Mouse (Mus musculus) embryonic stem cell, embryonic (primary cell): ENCODE data around the gene Fev.

Experiments
- CTCF ChIA-PET, 4 experiments: fragments of 300-600 bp in 2 of 4; fragments of 350-600 bp in 2 of 4; sonication (Branson Sonifier 250); formaldehyde crosslinking; loops; one replicate each; lab custom pipeline; 2022; ENCODE audit warnings: inconsistent platforms in 2 of 4; lab: Charles Lee
- POLR2A ChIA-PET, 4 experiments: fragments of 300-600 bp in 2 of 4; fragments of 350-600 bp in 2 of 4; sonication (Branson Sonifier 250); formaldehyde crosslinking; loops; one replicate each; lab custom pipeline; 2022; ENCODE audit warnings: antibody characterized with exemption in 4 of 4, inconsistent platforms in 1 of 4; lab: Charles Lee

The Fev gene

DNA sequence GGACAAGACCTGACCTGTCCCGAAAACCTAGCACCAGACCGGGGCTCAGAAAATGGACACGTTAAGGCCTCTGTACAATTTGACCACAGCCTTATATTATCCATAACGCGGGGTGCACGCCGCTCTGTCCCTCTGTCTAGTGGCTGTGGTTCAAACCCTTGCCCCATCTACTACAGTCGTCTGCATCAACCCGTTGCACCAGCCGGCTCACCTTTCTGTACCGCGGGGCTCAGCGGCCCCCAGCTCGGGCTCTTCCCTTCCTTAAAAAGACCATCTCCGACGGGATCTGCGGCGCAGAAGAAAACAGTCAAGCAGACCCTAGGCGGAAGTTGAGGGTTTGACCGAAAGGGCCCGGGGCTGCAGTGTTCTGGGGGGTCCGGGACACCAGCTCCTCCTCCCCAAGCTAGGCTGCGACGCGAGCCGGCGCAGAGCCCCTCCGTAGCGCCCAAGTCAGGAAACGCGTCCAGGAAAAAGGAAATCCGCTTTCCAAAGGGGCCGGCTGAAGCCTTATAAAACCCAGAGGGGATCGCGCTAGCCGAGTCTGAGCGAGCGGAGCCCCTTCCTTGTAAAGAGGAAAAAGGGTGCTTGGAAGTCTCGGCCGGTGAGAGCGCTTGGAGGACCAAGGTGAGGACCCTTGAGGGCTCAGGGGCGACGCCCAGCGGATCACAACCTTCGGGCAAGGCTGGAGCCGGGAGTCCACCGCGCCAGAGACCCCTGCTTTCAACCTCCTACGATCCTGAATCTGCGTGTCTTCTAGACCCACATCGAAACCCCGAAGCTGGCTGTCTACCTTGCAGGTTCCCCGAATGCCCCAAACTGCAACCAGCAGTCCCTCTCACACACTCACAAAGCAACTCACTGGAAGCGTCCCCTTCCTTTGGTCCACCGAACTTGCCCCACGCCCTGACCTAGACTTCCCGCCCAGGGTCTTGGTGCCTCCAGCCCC is 750 bp downstream of the Fev start:
- POLR2A ChIA-PET, result interaction anchor here in 2 of 4 experiments (0.7 to 2.3 kb wide), 4 partner anchors 12 to 80 kb away, joined by 3 to 11 read pairs (median 4); partner anchors contain the start of gene Cdk5r2 (in 1 of the 2)

DNA sequence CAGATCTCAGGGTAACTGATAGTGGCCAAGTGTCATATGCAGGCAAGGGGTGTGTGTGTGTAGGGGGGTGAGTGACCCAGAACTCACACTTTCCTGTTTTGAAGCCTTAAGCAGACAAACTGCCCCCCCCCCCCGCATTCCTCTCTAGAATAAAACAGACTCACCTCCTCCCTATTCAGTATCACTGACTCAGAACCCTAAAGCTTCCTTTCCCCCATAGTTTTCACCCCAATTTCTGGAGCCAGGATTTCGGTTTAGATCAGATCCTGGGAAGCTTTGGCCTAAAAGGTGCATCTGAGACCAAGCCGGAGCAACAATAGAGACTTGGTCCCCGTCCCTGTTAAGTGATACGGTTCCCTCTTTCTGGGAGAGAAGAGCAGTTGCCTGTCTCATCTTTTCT is 1.8 kb downstream of the Fev start:
- CTCF ChIA-PET, result interaction anchor here (0.6 to 5.2 kb wide), 14 partner anchors 10 to 261 kb away, joined by 3 to 37 read pairs (median 6); partner anchors contain the start of gene Cryba2 (in 3 of the 4)
- POLR2A ChIA-PET, result interaction anchor here in 2 of 4 experiments (0.7 to 2.3 kb wide), 6 partner anchors 10 to 336 kb away, joined by 3 to 11 read pairs (median 6); partner anchors contain the start of genes Cdk5r2 (in 1 of the 2), Cryba2 (in 1 of the 2) and Tuba4a (in 1 of the 2)

More for the DNA sequence above, 750 bp downstream of the Fev start:
- CTCF ChIA-PET, result interaction anchor here in 3 of 4 experiments (0.6 to 5.2 kb wide), 9 partner anchors 9 to 592 kb away, joined by 3 to 37 read pairs (median 5); partner anchors contain the start of gene Cryba2 (in 2 of the 3)

DNA sequence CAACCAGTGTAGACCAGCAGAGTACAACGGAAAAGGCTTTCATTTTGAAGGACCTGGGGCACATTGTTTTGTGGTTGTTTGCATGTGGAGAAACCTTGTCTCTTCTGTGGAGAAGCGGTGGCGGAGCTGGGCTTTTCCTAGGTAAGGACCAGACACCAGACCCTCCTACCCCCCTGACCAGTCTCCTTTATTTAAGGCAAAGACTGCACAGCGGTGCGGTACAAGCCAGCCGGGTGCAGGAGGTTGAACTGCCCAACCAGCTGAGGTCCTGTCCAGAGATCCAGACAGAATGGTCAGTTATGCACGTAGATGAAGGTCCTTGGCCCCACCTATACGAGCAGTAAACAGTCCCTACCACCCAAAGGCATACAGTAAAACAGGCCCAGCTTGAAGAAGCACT is 2.4 kb downstream of the Fev start:
- ChIA-PET POLR2A (interaction anchor here (0.7 to 2.3 kb wide), 11 partner anchors 11 to 681 kb away, joined by 3 to 11 read pairs (median 5); partner anchors contain the start of genes Cdk5r2 (in 1 of the 4) and Cryba2 (in 1 of the 4)), CTCF (interaction anchor here (0.6 to 5.2 kb wide), 31 partner anchors 10 to 332 kb away, joined by 3 to 37 read pairs (median 4); partner anchors contain the start of gene Cryba2 (in 4 of the 4))

DNA sequence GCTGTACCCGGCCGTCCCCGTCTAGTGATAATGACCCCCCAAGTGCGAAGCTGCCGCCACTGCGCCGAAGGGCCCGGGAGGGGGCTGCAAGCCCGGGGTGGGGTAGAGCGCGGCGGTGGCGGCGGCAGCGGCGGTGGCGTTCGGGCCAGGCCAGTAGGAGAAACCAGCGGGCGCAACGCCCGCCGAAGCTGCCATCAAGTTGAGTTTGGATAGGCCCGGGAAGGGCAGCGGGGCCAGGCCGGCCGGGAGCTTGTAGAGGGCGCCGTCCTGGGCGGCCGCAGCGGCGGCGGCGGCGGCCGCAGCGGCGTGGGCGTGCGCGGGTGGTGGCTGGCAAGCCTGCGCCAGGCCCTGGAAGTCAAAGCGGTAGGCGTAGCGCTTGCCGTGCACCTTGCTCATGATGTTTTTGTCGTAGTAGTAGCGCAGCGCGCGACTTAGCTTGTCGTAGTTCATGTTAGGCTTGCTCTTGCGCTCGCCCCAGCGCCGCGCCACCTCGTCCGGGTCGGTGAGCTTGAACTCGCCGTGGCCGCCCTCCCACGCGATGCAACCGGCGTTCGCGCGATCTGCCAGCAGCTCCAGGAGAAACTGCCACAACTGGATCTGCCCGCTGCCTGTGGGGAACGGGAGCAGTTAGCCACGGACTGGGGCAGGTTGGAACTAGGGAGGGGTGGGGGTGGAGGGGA is 3.0 kb downstream of the Fev start:
- ChIA-PET POLR2A (interaction anchor here (0.6 to 2.3 kb wide), 15 partner anchors 12 to 682 kb away, joined by 3 to 11 read pairs (median 5); partner anchors contain the start of genes Cdk5r2 (in 1 of the 4) and Cryba2 (in 1 of the 4)), CTCF (interaction anchor here (0.6 to 5.2 kb wide), 30 partner anchors 10 to 331 kb away, joined by 3 to 37 read pairs (median 4); partner anchors contain the start of gene Cryba2 (in 4 of the 4))

DNA sequence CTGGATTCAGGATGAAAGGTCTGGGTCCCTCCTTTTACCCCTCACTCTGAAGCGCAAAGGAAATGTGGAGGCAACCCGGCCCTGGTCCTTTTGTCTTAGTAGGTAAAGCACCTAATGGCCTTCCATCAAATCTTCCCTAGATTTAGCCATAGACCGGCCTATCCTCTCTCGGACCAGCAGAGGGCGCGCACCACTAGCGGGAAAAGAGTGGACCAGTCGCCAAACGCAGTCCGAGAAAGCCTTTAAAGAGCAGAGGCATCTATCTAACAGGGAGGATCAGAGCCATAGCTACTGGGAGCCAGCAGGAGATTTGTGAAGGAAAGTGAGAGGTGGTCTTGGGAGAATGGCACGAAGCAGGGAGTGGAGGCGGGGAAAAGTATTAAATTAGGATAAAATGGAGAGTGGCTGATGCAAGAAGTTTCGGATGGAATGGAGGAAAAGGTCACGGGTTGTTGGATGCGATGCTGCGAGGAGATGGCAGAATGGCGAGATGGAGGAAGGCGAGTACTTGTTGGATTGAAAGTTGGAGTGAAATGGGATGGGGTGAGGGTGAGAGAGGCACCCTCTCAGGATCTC is 4.3 kb downstream of the Fev start:
- CTCF ChIA-PET, result interaction anchor here (0.5 to 5.2 kb wide), 9 partner anchors 14 to 136 kb away, joined by 3 to 37 read pairs (median 6); partner anchors contain the start of gene Cryba2 (in 1 of the 4)
- POLR2A ChIA-PET, result interaction anchor here in 2 of 4 experiments (1.1 to 1.4 kb wide), 2 partner anchors 21 to 135 kb away, joined by 3 to 4 read pairs; no protein-coding TSS in a partner anchor

DNA sequence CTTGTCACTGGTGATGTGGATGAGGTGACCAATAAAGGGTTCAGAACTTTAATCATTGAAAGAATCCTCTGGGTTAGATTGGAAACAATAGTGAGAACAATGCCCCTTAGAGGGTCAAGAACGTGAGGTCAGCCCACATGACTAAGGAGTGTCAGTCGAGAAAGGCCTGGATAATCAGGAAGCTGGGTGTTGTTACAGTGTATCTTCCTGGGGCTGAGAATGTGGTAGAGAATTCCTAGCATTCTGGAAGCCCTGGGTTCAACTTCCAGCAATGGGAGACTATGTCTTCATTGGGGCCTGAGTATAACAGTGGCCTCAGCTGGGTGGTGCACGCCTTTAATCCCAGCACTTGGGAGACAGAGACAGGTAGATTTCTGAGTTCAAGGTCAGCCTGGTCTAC is 8.0 kb downstream of the Fev start:
- CTCF ChIA-PET, result interaction anchor here (0.5 to 1.7 kb wide), 5 partner anchors 16 to 114 kb away, joined by 3 to 7 read pairs (median 4); no protein-coding TSS in a partner anchor
- POLR2A ChIA-PET, result interaction anchor here in 1 of 4 experiments (1.3 kb wide), 1 partner anchor 9 kb away, joined by 3 read pairs; no protein-coding TSS in a partner anchor

DNA sequence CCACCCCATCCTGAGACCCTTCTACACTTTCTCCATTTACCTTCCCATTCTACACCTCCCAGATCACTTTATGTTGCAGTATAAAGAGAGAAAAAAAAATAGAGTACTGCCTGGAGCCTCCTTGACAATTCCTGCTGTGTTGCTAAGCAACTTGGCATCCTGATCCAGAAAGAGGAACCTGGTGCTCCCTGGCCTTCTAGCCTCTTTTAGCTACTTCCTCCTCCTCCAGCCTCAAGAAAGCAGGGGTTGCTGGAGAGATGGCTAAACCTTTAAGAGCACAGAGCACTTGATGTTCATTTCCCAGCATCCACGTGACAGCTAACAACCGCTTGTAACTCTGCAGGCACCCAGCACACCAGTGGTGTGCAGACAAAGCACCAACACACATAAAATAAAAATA is 13.0 kb downstream of the Fev start:
- ChIA-PET POLR2A (interaction anchor here in 1 of 4 experiments (0.6 to 1.4 kb wide), 2 partner anchors 11 to 14 kb away, joined by 3 to 4 read pairs; no protein-coding TSS in a partner anchor), CTCF (interaction anchor here in 1 of 4 experiments (0.7 kb wide), 1 partner anchor 10 kb away, joined by 3 read pairs; no protein-coding TSS in a partner anchor)

DNA sequence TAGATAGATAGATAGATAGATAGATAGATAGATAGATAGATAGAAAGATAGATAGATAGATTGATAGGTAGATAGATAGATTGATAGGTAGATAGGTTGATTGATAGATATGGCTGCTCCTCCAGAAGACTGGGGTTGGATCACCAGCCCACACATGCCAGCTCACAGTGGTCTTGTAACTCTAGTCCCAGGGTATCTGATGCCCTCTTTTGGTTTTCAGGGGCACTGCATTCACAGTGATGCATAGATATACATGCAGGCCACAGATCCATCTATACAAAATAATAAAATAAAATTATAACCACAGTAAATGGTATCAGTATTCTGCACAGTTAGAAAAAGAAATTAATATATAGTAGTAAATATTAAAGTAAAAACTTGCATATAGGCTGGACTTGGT is 23.4 kb downstream of the Fev start:
- CTCF ChIA-PET, result interaction anchor here (0.5 to 5.0 kb wide), 38 partner anchors 10 to 877 kb away, joined by 3 to 87 read pairs (median 5); partner anchors contain the start of gene Cryba2 (in 2 of the 4)

DNA sequence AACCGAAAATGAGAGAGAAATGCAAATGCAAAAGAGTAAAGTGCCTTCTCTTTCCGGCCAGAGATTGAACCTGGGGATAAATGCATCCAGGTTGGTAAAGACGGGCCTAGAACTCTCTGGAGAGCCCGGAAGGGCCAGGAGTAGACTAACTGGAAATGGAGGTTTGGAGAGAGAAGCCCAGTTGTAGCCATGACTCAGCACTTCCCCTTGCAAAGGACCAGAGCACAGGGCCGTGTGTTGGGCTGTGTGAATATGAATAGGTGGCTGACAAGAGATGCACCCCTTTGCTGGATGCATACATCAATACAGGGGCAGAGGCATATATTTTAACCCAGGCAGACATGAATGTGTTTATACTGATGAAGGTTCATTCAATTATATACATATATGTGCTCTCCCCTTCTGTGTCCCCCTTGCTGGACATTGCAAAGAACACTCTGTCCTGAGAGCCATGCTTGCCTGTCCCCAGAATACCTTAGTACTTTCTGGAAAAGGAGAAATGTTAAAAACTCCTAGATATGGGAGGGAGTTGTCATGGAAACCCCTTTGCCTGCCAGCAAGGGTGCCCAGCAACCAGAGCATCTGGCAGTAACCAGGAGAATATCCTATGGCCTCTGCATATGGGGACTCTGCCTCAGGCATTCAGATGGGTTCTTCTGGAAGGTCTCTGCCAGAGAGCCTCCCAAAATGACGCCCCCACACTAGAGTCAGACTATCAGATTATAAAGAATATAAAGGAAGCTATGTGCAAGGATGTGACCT is 25.8 kb downstream of the Fev start:
- CTCF ChIA-PET, result interaction anchor here in 2 of 4 experiments (1.2 to 5.0 kb wide), 8 partner anchors 9 to 72 kb away, joined by 3 to 87 read pairs (median 7); no protein-coding TSS in a partner anchor
- POLR2A ChIA-PET, result interaction anchor here in 2 of 4 experiments (1.0 to 1.8 kb wide), 7 partner anchors 22 to 458 kb away, joined by 3 to 8 read pairs (median 4); no protein-coding TSS in a partner anchor

More for the DNA sequence above, 23.4 kb downstream of the Fev start:
- POLR2A ChIA-PET, result interaction anchor here in 2 of 4 experiments (0.6 to 1.6 kb wide), 7 partner anchors 10 to 319 kb away, joined by 3 to 7 read pairs (median 3); partner anchors contain the start of gene Abcb6 (in 1 of the 2)

DNA sequence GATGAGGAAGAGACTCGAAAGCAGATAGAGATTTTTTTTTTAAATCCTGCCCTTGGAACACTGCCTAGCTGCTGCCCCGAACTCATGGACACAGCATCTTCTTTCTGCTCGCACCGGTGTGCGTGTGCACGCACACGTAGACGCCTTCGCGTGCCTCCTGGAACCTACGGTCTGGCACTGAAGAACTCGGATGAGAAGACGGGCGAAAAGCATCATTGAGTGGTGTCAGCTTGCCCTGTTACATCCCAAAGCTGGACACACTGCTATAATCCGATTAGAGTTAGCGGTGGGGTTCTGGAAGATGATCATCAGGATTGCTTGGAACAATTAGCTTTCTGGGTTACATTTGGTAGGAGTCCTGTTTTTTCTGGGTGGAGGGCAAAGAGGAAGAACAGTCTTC is 26.4 kb downstream of the Fev start:
- ChIA-PET POLR2A (interaction anchor here in 3 of 4 experiments (0.6 to 1.8 kb wide), 13 partner anchors 9 to 51 kb away, joined by 3 to 8 read pairs (median 4); no protein-coding TSS in a partner anchor), CTCF (interaction anchor here in 3 of 4 experiments (0.6 to 5.0 kb wide), 13 partner anchors 10 to 75 kb away, joined by 3 to 87 read pairs (median 3); no protein-coding TSS in a partner anchor)

DNA sequence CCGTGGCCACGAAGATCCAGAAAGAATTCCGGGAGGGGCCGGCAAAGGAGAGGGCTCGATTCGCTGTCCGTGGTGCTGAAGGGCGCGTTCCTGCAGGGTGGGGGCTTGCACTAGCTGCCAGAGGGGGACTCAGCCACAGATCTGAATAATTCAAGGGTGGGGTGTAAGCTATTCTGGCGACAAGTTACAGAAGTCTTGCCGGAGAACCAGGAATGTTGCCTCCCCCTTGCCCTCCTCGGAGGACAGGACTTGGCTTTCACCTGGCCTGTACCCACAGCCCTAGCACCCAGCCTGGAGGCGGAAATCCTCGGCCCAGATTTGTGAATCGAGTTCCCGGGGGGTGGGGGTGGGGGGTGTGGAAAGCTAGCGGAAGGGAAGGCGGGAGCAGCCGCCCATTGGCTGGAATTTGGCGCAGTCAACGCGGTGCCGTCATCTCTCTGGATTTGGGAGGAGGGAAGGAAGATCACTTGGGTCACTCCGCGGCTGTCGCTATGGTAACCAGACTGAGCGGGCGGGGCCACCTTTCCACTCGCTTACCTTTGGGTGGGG is 27.0 kb downstream of the Fev start:
- ChIA-PET POLR2A (interaction anchor here in 3 of 4 experiments (0.5 to 1.8 kb wide), 17 partner anchors 8 to 323 kb away, joined by 3 to 8 read pairs (median 4); partner anchors contain the start of gene Abcb6 (in 1 of the 3)), CTCF (interaction anchor here in 3 of 4 experiments (0.6 to 5.0 kb wide), 17 partner anchors 11 to 139 kb away, joined by 3 to 87 read pairs (median 3); partner anchors contain the start of gene Cryba2 (in 1 of the 3))

DNA sequence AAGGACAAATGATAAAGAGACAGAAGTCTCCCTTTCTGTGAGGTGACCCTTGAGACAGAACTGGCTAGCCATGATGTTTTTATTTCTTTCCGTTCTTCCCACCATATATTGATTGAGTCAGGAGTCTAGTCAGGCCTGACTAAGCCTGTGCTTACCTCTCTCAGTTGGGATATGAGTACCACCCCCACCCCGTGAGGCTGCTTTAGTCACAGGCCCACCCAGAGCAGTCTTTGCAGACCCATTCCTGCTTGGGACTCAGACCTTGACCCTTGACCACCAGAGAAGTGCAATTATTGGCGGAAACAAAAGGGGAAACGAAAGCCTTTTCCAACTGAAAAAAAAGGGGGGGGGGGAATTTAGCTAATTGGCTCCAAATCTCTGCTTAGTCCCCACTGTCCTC is 27.5 kb downstream of the Fev start:
- POLR2A ChIA-PET, result interaction anchor here in 3 of 4 experiments (0.5 to 1.8 kb wide), 12 partner anchors 15 to 323 kb away, joined by 3 to 8 read pairs (median 4); partner anchors contain the start of gene Abcb6 (in 1 of the 3)
- CTCF ChIA-PET, result interaction anchor here in 3 of 4 experiments (0.6 to 5.0 kb wide), 13 partner anchors 11 to 138 kb away, joined by 3 to 87 read pairs (median 3); partner anchors contain the start of gene Cryba2 (in 1 of the 3)

DNA sequence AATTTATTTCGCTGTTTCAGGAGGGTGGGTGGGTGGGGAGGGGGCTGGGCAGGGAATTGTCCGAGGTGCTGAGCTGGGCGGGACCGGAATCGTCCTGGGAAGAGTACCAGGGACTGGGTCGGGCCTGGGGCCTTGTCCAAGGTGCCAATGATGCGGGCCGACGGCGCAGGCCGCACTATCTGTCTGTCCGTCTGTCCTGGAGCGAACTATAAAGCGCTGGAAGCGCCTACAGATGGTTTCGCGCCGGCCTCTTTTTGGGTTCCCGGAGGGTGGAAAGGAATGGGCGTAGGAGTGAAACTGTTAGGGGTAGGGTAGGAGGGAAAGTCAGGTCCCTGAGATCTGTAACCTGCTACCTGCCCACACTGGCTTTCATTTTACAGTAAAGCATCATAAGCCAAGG is 28.0 kb downstream of the Fev start:
- CTCF ChIA-PET, result interaction anchor here in 1 of 4 experiments (2.6 kb wide), 1 partner anchor 70 kb away, joined by 15 read pairs; no protein-coding TSS in a partner anchor
- POLR2A ChIA-PET, result interaction anchor here in 1 of 4 experiments (1.5 kb wide), 1 partner anchor 15 kb away, joined by 4 read pairs; no protein-coding TSS in a partner anchor

DNA sequence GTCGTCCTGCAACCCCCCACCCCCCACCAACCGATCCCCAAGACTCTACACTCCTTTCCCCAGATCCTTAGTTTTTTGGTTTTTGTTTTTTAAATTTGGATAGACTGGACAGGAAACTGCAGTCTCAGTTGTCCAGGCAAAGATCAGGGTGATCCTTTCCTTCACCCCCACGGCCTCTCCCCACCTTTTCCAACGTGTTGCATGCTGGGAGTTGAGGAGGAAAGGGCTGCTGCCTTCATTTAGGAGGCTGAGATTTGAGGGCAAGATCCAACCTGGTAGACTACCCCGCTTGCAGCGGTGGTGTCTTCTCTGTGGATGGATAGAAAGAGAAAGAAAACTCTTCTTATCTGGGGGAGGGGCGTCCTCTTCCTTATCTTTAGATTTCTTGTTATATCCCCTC is 28.4 kb downstream of the Fev start:
- CTCF ChIA-PET, result no interaction called here
- POLR2A ChIA-PET, result no interaction called here

DNA sequence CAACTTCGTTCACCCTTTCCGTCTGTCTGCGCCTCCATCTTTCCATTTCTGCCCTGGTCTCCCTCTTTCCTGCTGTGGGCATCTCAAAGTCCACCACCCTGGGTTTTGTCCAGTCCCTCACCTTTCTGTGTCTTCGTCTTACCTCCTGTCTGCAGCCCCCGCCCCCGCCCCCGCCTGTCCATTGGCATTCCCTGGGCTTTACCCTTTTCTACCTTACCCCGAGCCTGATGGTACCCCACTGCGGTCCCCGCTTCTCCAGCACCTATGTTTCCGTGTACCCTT is 28.8 kb downstream of the Fev start:
- CTCF ChIA-PET, result no interaction called here

More for the DNA sequence above, 28.8 kb downstream of the Fev start:
- POLR2A ChIA-PET, result interaction anchor here in 1 of 4 experiments (3.6 kb wide), 1 partner anchor 32 kb away, joined by 27 read pairs; no protein-coding TSS in a partner anchor
